Mouse (Mus musculus) heart, embryonic 14.5 days (tissue): ENCODE data around the gene Ap1s3. TPM values are rescaled to one million over a fixed set of nuclear protein-coding genes. Genes with fewer than 3 reads are reported as not detected.

ENCODE experiments used
- polyA plus RNA-seq: library from polyadenylated mRNA; unstranded; fragments of >200 nt; fragmentation: Nextera tagmentation; extraction: Ambion mirVana; gene quantifications from 2 replicates; pipeline ENCODE4 v1.2.1, GENCODE M21; 2014

The Ap1s3 gene
- polyA plus RNA-seq, 1 experiment from 2014 or later: 0.74 TPM

Other genes with a start within 250 kb of the Ap1s3 start
- 0.18 and 0.23 TPM in 2 replicates for gene Scg2, start 231.9 kb downstream of the Ap1s3 start, polyA plus RNA-seq
- 43.1 and 45.6 TPM in 2 replicates for gene Mrpl44, start 104.0 kb upstream of the Ap1s3 start, polyA plus RNA-seq
- gene Wdfy1, start 104.2 kb upstream of the Ap1s3 start, polyA plus RNA-seq: 28.5 and 33.7 TPM in 2 replicates
- gene Serpine2, start 189.2 kb upstream of the Ap1s3 start, polyA plus RNA-seq: 128 and 156 TPM in 2 replicates